Mouse (Mus musculus): Measurements from ENCODE around the gene 4931428F04Rik.

Gene 4931428F04Rik

GRCm38 (mm10) chr8:105289805-105290460, at the start of gene 4931428F04Rik:
TSS of gene 4931428F04Rik (minus strand) at chr8:105289864.
- no peak for DNase-seq (ENCODE audit: low read depth, low spot score)

DNA sequence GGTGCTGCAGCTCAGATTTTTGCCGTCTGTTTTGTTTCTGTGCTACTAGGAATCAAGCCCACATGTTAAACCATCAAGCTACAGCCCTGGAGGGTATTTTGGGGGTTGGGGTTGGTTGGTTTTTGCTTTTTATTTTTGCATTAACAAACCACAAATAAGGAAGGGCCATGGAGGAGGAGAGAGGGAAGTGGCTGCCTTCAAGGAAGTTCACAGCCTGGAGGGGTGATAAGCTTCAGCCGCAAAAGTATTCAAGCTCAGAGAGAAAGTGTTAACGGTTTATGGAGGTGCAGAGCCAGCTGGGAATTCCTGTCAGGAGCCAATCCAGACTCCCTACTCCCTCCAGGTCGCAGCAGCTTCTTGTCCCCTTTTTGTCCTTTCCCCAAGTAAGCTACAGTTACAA, 49.3 kb upstream of the 4931428F04Rik start:
- DNase-seq (ENCODE audit: low read depth, low spot score) = no peak

DNA sequence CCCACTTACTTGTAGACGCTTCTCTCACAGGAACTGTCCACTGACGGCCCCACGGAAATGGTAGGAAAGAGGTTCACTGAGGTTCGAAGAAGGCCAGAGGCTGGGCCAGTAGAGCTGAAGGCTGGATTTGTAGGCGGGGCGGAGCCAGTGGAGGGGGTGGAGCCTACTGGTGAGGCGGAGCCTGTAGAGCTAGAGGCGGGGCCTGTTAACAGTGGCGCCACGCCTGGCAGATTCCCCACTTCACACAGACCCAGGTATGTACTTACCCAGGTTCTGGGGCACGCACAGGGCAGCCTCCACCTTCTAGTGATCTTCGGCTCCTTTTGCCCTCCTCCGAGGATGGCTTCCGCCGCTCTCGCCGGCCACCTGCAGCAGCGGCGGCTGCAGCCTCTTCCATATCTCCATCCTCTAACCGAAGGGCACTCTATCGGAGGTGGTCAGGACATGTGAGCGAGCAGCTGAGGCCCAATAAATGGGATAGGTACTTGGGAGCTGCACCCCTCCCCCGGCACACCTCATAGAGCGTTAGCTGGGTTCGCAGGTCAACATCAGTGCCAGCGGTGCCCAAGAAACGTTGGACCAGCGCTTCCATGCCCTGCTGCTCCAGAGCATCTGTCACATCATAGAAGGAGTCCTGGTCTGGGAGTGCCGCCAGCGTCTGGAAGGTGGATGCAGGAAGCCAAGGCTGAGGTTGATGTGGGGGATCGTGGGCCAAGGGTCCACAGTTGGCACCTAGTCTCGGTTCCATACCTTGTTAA, 46.9 kb upstream of the 4931428F04Rik start:
- no peak for DNase-seq (ENCODE audit: low read depth, low spot score)

DNA sequence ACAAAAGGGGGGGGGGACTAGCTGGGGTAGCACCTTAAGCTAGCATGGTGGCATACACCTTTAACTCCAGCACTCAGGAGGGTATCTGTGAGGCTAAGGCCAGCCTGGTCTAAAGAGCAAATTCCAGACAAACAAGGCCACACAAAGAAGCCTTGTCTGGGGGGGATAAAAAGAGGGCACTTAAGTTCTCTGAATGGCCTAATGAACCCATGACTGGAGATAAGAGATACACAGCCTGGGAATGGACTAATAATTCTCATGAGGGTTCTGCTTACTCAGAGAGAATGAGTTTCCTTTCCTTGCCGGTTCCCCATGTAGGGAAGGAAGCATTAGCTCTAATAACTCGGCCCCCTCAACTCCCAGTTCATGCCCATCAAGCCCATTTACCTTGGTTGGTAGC, 42.9 kb upstream of the 4931428F04Rik start:
- DNase-seq (ENCODE audit: low read depth, low spot score) = no peak

- DNase-seq (ENCODE audit: low read depth, low spot score) = no peak
Observed at GRCm38 (mm10) chr8:105331931-105332330, 42.3 kb upstream of the 4931428F04Rik start.

- no peak for DNase-seq (ENCODE audit: low read depth, low spot score)
Observed at GRCm38 (mm10) chr8:105331469-105331868, 41.8 kb upstream of the 4931428F04Rik start.

- DNase-seq (ENCODE audit: low read depth, low spot score) = no peak
Observed at GRCm38 (mm10) chr8:105330325-105330724, 40.7 kb upstream of the 4931428F04Rik start.

DNA sequence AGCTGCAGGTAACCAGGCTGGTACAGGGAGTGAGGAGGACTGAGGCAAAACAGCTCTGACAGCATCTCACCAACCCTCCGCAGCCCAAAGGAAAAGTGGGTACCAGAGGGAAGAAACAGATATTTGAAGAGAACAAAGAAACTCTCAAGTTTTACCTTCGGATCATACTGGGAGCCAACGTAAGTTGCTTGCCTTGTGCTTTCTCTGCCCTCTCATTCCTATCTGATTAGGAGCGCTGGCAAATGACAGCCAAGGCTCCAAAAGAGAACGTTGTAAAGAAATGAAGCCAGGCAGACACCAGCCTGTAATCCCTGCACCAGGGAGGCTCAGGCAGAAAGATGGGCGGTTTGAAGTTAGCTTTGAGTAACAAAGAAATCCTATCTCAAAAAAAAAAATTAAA, 37.3 kb upstream of the 4931428F04Rik start:
- no peak for DNase-seq (ENCODE audit: low read depth, low spot score)

DNA sequence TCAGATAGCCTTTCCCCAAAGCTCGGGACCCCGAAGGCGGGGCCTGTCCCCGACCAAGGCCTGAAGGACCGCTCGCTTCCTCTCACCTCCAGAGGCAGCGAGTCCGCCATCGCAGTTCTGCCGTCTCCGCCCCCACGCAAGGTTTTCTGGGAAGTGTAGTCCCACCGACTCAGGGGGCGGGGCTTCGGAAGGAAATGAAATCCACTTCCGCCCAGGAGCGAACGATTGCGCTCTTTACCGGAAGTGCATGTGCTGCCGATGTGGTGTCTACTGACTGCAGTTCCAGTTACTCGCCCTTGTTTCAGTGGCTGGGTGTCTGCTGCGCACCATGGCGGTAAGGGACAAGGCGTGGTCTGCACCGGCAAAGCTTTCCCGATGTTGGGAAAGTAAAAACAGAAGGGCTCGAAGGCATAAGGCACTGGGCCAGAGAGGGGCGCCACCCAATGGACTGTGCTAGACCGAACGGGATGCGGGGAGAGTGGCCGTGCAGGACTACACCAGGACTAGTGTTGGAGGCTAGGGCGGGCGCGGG, 36.5 kb upstream of the 4931428F04Rik start, which contains the start of the genes Lrrc29 and Tmem208:
TSS of gene Lrrc29 (minus strand) at position 138 of the 532 bp plus-strand sequence.
TSS of gene Tmem208 (plus strand) at position 214 of the 532 bp plus-strand sequence.
- peak; percentile 84 for DNase-seq (ENCODE audit: low read depth, low spot score)

GRCm38 (mm10) chr8:105325641-105326093, 36.0 kb upstream of the 4931428F04Rik start:
- DNase-seq (ENCODE audit: low read depth, low spot score) = no peak

DNA sequence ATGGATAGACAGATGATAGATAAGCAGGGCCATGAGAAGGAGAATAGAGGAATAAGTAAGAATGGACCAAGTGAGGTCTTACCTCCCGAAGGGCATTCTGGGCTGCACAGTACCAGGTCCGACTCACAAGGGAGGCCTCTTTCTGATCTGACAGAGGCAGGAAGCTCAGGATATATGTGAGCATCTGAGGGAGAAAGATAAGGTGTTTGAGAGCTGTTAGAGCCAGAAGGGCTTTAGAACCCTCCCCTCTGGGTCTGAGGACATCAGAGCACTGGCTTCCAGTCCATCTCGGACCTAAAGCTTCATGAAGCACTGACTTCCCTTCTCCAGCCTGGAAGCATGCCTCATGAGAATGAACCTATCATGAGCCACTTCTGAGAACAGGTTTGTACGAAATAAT, 33.5 kb upstream of the 4931428F04Rik start:
- no peak for DNase-seq (ENCODE audit: low read depth, low spot score)

GRCm38 (mm10) chr8:105318662-105319190, 29.1 kb upstream of the 4931428F04Rik start:
- no peak for DNase-seq (ENCODE audit: low read depth, low spot score)

DNA sequence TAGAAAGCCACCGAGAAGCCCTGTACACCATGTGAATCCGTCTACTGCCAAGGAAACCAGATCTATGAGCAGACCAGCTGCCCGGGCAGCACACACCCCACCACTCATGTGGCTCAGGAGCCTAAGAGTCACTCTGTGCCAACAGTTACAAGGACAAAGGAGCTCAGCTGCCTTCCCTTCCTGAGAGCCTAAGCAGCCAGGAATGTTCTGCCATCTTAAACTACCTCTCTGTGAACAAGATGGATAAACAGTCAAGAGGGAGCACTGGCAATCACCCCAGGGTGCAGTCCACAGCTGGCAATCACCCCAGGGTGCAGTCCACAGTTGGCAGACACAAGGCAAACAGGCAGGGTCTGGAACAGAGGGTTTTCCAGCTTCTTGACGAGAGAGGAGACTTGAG, 28.3 kb upstream of the 4931428F04Rik start:
- no peak for DNase-seq (ENCODE audit: low read depth, low spot score)

DNA sequence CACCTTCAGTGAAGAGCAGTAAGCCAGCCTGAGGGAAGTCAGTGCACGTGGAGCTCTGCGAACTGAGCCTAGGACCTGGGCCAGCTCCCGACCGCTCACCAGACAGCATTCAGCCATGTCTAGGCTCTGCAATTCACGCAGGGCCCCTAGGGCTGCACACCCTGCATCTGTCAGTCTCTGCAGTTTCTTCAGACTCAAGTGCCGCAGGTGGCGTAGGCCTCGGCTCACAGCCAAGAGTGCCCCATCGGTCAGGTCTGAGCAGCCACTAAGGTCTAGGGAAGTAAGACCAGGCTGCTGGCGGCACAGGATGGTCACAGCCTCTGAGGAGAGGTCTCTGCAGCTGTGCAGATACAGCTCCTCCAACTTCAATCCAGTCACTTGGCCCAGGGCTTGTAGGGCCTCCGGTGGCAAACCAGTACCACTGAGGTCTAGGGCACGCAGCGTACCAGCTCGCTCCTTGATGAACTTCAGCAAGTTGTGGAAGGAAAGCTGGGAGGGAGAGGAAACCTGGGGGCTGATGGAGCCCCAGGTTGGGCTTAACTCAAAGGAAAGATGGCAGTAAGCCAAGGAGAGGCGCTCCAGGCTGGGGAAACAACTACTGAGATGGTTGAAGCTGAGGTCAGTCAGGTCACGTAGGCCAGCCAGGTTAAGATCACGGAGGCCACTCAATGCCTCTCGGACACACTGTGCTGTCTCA, 25.6 kb upstream of the 4931428F04Rik start:
- DNase-seq (ENCODE audit: low read depth, low spot score) = no peak

- DNase-seq (ENCODE audit: low read depth, low spot score) = no peak
Observed at GRCm38 (mm10) chr8:105313622-105314402, 24.1 kb upstream of the 4931428F04Rik start.

DNA sequence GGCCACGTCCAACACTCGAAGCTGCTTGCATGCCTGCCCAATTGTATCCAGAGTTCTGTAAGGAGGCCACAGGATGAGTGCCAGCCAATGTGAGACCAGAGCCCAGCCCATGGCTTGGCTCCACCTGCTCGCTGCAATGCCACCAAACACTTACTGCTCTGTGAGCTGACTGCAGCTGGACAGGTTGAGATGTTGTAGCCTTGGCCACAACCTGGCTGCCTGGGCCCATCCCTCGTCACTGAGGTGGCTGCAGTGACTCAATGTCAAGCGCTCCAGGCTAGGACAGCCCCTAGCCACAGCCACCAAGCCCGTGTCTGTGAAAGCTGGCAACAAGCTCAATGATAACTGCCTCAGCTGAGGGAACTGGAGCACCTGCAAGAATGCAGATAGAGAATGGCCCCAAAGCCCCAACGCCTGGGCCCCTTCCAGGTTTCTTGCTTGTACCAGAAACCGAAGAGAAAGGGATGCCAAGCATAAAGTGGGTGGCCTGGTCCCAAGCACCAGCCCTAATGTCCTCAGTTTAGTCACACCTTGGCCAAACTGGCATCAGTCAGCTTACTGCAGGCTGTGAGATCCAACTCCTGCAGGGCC, 23.3 kb upstream of the 4931428F04Rik start:
- DNase-seq (ENCODE audit: low read depth, low spot score) = no peak

GRCm38 (mm10) chr8:105311718-105312117, 22.1 kb upstream of the 4931428F04Rik start:
- no peak for DNase-seq (ENCODE audit: low read depth, low spot score)

GRCm38 (mm10) chr8:105310118-105310517, 20.5 kb upstream of the 4931428F04Rik start:
- DNase-seq (ENCODE audit: low read depth, low spot score) = no peak

GRCm38 (mm10) chr8:105309142-105309847, 19.6 kb upstream of the 4931428F04Rik start:
- no peak for DNase-seq (ENCODE audit: low read depth, low spot score)

DNA sequence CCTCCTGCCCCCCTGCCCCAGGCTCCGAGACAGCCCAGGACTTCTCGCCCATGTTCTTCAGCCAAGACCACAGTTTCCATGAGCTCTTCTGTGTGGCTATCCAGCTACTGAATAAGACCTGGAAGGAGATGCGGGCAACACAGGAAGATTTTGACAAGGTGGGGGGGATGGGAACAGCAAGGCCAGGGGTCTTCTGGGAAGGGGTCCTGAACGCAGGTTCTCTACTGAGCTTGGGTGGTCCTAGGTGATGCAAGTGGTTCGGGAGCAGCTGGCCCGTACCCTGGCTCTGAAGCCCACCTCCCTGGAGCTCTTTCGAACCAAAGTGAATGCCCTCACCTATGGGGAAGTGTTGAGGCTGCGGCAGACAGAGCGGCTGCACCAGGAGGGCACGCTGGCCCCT, 18.8 kb upstream of the 4931428F04Rik start:
- no peak for DNase-seq (ENCODE audit: low read depth, low spot score)
